Mouse (Mus musculus) heart, adult 2 months (tissue): ENCODE measurements around the gene Bcl2l13.

ENCODE experiments used
- CTCF ChIP-seq: fragments of 200-600 bp; IDR thresholded peaks from 2 replicates; pipeline ENCODE4 v1.8.1; 2022; ENCODE audit warnings: antibody characterized with exemption, mild to moderate bottlenecking, moderate library complexity
- POLR2A ChIP-seq: fragments of 200-500 bp; IDR thresholded peaks from 2 replicates; pipeline ENCODE4 v1.6.1; 2011; ENCODE audit warnings: mild to moderate bottlenecking, low read depth, low read length, control low read depth; ENCODE audit not compliant: insufficient read depth

- no peak for TF ChIP-seq POLR2A
- no peak for TF ChIP-seq CTCF
Measured at GRCm38 (mm10) chr6:120834766-120835321, 1.2 kb upstream of the Bcl2l13 start.
